Mouse (Mus musculus): ENCODE results near the gene Ros1. TPM values are rescaled to one million over a fixed set of nuclear protein-coding genes. Genes with fewer than 3 reads are reported as not detected.

Ros1 gene
- polyA plus RNA-seq, 1 experiment, result 0.01 TPM

DNA sequence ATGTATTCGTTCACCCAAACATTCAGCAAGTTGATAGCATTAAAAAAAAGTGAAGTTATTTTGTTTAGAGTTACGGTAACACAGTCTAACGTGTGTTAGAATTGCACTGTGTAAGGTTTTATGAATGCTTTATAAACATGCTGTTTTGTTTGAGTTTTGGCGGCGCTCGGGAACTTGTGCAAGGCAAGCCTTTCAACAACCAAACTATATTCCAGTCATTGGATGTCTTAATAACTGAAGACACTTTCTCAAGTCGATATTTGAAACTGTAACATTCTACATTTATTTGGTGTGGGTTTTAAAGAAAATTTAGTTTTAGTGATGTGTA, 39.6 kb upstream of the Ros1 start:
- TF ChIP-seq MYOG (IDR thresholded peaks at IDR 0.05; ENCODE audit: control insufficient read depth in 1 of 3, insufficient read depth in 1 of 3, insufficient read length in 2 of 3, low read depth in 2 of 3) (no peak), TCF3 (IDR thresholded peaks at IDR 0.05; ENCODE audit: insufficient read length, low read depth) (no peak), CEBPB (IDR thresholded peaks at IDR 0.05; ENCODE audit: insufficient read depth, poor library complexity, severe bottlenecking) (no peak), MAX (IDR thresholded peaks at IDR 0.05; ENCODE audit: low read depth) (no peak), SRF (IDR thresholded peaks at IDR 0.05; ENCODE audit: control insufficient read depth, insufficient read length, low read depth) (no peak), POLR2AphosphoS2 (IDR thresholded peaks at IDR 0.05; ENCODE audit: insufficient read length, low read depth) (no peak), USF1 (IDR thresholded peaks at IDR 0.05; ENCODE audit: low read depth) (no peak), POLR2A (IDR thresholded peaks at IDR 0.05; ENCODE audit: insufficient read length, low read depth) (no peak), TCF12 (IDR thresholded peaks at IDR 0.05; ENCODE audit: insufficient read depth, poor library complexity, severe bottlenecking) (no peak)
- Histone ChIP-seq H3K27me3 (ENCODE audit: control insufficient read depth, insufficient read depth, insufficient read length) (no peaks in the 10 kb centered on the region), H3K79me2 (ENCODE audit: control insufficient read depth, insufficient read depth) (no peaks in the 10 kb centered on the region), H3K4me3 (peak overlapping the region; percentile 63), H3K4me2 (ENCODE audit: low read depth) (peak overlapping the region; percentile 75), H3ac (ENCODE audit: control insufficient read depth, insufficient read length) (peak overlapping the region; percentile 66), H3K36me3 (ENCODE audit: control insufficient read depth, insufficient read depth) (no peaks in the 10 kb centered on the region)

DNA sequence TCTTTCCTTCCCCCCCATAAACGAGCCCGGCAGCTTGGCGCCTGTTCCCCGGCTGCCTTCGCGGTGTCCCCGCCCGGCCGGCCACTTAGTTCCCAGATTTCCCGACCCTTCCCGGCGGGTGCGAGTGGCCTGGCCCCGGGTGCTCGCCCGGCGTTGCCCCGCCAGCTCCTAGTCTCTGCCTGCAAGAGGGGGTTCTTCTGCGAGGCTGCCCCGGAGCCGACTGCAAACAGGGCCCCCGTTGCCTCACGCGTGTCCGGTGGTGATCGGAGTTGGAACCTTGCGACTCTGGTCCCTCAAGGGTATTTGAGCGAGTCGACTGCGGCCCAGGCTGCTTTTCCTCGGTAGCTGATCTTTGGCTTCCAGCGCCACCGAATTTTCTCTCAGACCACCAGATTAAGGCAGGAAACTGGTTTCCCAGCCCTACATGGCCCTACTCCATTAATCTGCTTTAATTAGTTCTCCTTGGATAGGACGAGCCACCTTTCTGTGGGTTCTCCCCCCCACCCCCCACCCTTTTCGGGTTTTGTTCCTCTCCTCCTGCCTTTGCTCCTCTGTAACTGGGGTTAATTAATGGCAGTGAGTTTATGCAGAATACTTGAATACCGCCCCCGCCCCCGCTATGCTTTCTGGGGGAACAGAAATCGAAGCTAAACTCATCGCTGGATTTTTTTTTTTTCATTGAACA, 39.1 kb upstream of the Ros1 start:
- Histone ChIP-seq H3K4me3 (peak overlapping the region; percentile 63), H3K4me2 (ENCODE audit: low read depth) (peak overlapping the region; percentile 75), H3K27me3 (ENCODE audit: control insufficient read depth, insufficient read depth, insufficient read length) (no peaks in the 10 kb centered on the region), H3K79me2 (ENCODE audit: control insufficient read depth, insufficient read depth) (no peaks in the 10 kb centered on the region), H3ac (ENCODE audit: control insufficient read depth, insufficient read length) (peak overlapping the region; percentile 66), H3K36me3 (ENCODE audit: control insufficient read depth, insufficient read depth) (no peaks in the 10 kb centered on the region)
- no peak for TF ChIP-seq USF1 (IDR thresholded peaks at IDR 0.05; ENCODE audit: low read depth)
- TF ChIP-seq MYOG (IDR thresholded peaks at IDR 0.05; ENCODE audit: control insufficient read depth in 1 of 3, insufficient read depth in 1 of 3, insufficient read length in 2 of 3, low read depth in 2 of 3), result peak in 1 of 3 experiments; percentile 8

DNA sequence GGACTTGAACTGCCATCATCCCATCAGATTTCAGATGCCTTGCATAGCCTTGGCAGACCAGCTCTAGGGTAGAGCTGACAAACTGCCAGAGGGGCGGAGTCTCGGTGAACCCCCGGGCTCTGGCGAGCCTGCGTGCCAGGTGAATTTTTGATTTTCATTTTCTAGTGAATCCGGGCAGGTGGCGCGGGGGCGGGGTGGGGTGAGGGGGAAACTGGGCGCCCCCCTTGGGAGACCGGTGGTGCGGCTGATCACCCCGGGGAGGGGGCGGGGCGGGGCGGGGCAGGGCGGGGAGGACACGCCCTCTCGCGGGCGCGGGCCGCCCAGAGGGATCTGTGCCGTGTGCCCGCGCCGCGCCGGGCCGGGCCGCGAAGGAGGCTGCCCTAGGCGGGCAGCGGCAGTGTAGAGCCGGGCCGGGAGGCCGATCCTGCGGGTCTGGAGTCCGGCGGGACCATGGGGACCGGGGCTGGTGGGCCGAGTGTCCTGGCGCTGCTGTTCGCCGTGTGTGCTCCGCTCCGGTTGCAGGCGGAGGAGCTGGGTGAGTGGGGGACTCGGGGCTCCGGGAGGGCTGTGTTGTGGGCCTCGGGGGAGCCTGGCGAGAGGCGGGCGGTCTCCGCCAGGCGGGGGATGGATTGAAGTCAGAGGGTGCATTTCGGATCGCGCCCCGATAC, 38.4 kb upstream of the Ros1 start, which contains the start of gene Dcbld1:
Dcbld1 (plus strand) TSS at position 319 of the 668 bp plus-strand sequence.
- Histone ChIP-seq H3K79me2 (ENCODE audit: control insufficient read depth, insufficient read depth) (no peaks in the 10 kb centered on the region), H3K4me3 (peak within 1 kb of the TSS; percentile 63), H3K27me3 (ENCODE audit: control insufficient read depth, insufficient read depth, insufficient read length) (no peaks in the 10 kb centered on the region), H3ac (ENCODE audit: control insufficient read depth, insufficient read length) (peak within 1 kb of the TSS; percentile 66), H3K36me3 (ENCODE audit: control insufficient read depth, insufficient read depth) (no peaks in the 10 kb centered on the region), H3K4me2 (ENCODE audit: low read depth) (peak within 1 kb of the TSS; percentile 75)
- TF ChIP-seq SRF (IDR thresholded peaks at IDR 0.05; ENCODE audit: control insufficient read depth, insufficient read length, low read depth) (no peak), POLR2A (IDR thresholded peaks at IDR 0.05; ENCODE audit: insufficient read length, low read depth) (peak; percentile 67), MYOD1 (IDR thresholded peaks at IDR 0.05; ENCODE audit: control insufficient read depth in 1 of 3, insufficient read length in 2 of 3, low read depth in 2 of 3) (peak in 1 of 3 experiments; percentile 9)

DNA sequence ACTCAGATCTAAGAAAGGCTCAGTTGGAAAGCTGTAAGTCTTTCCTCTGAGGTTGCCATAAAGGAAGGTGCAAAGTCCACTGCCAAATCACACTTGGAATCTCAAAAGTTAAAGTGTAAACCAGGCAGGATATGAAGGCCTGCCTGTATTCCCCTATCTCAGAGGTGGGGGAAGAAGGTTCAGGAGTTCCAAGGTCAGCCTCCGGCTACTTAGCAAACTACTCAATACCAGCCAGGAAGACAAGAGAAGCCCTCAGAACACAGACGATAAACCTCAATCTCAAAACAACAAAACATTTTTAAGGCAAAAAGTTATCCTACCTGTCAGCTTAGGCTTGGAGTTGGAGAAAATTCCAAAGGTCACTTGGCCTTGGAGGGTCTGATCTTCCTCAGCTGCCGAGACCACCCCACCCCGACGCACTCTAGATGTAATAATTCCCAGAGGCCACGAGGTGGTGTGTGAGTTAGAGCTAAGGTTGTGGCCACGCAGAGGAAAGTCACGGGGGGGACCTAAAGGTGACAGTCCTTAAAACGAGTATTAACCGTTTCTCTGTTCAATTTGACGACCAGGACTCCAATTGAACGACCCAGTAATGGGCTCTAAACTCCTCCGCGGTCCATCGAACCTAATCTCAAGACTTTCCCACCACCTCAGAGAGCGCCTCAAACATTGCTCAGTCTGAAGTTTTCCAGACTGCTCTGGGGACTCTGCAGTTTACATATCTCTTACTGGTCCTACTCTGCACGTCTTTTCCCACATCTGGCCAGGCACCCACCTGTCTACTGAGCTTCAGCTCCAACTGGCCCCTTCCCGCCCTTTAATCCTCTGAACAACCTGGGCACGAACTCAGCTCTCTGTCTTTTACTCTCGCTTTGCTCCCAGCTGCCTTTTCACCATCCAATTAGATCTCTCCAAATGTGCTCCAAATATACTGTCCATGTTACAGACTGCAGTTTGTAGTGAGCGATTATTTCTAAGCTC, 37.4 kb upstream of the Ros1 start:
- TF ChIP-seq CEBPB (IDR thresholded peaks at IDR 0.05; ENCODE audit: insufficient read depth, poor library complexity, severe bottlenecking) (no peak), TCF12 (IDR thresholded peaks at IDR 0.05; ENCODE audit: insufficient read depth, poor library complexity, severe bottlenecking) (no peak), USF1 (IDR thresholded peaks at IDR 0.05; ENCODE audit: low read depth) (no peak), E2F4 (IDR thresholded peaks at IDR 0.05; ENCODE audit: insufficient read depth) (no peak), MYOG (IDR thresholded peaks at IDR 0.05; ENCODE audit: control insufficient read depth in 1 of 3, insufficient read depth in 1 of 3, insufficient read length in 2 of 3, low read depth in 2 of 3) (no peak)
- Histone ChIP-seq H3K4me2 (ENCODE audit: low read depth) (peak overlapping the region; percentile 63), H3ac (ENCODE audit: control insufficient read depth, insufficient read length) (peak overlapping the region; percentile 66), H3K79me2 (ENCODE audit: control insufficient read depth, insufficient read depth) (no peaks in the 10 kb centered on the region), H3K27me3 (ENCODE audit: control insufficient read depth, insufficient read depth, insufficient read length) (no peaks in the 10 kb centered on the region), H3K4me3 (peak overlapping the region; percentile 63), H3K36me3 (ENCODE audit: control insufficient read depth, insufficient read depth) (no peaks in the 10 kb centered on the region)

DNA sequence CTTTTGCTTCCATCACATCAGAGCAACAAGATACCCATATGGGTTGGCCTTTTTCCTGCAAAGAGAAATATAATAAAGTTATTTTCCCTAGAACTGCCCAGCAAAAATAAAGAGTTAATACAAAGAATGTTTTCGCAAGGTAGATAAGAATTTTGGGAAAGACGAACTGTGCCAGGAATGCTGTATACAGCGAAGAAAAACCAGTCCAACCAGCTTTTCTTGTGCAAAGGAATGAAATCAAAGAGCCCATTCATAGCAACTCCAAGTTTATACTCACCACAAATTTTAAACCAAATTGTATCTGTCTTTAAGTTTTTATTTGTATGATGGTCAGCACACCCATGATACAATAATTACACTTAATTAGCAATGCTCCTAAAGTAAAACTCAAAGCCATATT, 24.6 kb upstream of the Ros1 start:
- no peak overlapping the region for H3K4me2 ChIP-seq (ENCODE audit: low read depth)
- TF ChIP-seq CEBPB (IDR thresholded peaks at IDR 0.05; ENCODE audit: insufficient read depth, poor library complexity, severe bottlenecking), result no peak
- no peak for TF ChIP-seq POLR2AphosphoS2 (IDR thresholded peaks at IDR 0.05; ENCODE audit: insufficient read length, low read depth)
- TF ChIP-seq E2F4 (IDR thresholded peaks at IDR 0.05; ENCODE audit: insufficient read depth), result no peak
- no peak for TF ChIP-seq REST (IDR thresholded peaks at IDR 0.05; ENCODE audit: insufficient read depth, insufficient read length)
- no peak for TF ChIP-seq MYOD1 (IDR thresholded peaks at IDR 0.05; ENCODE audit: control insufficient read depth in 1 of 3, insufficient read length in 2 of 3, low read depth in 2 of 3)
- TF ChIP-seq TCF12 (IDR thresholded peaks at IDR 0.05; ENCODE audit: insufficient read depth, poor library complexity, severe bottlenecking), result no peak
- TF ChIP-seq SRF (IDR thresholded peaks at IDR 0.05; ENCODE audit: control insufficient read depth, insufficient read length, low read depth), result no peak
- TF ChIP-seq POLR2A (IDR thresholded peaks at IDR 0.05; ENCODE audit: insufficient read length, low read depth), result no peak
- TF ChIP-seq USF1 (IDR thresholded peaks at IDR 0.05; ENCODE audit: low read depth), result no peak
- TF ChIP-seq MAX (IDR thresholded peaks at IDR 0.05; ENCODE audit: low read depth), result no peak
- no peak for TF ChIP-seq TCF3 (IDR thresholded peaks at IDR 0.05; ENCODE audit: insufficient read length, low read depth)
- TF ChIP-seq MYOG (IDR thresholded peaks at IDR 0.05; ENCODE audit: control insufficient read depth in 1 of 3, insufficient read depth in 1 of 3, insufficient read length in 2 of 3, low read depth in 2 of 3), result no peak

More for the DNA sequence above, 24.6 kb upstream of the Ros1 start:
- H3K4me3 ChIP-seq, result no peak overlapping the region
- no peaks in the 10 kb centered on the region for H3K27me3 ChIP-seq (ENCODE audit: control insufficient read depth, insufficient read depth, insufficient read length)
- no peaks in the 10 kb centered on the region for H3K36me3 ChIP-seq (ENCODE audit: control insufficient read depth, insufficient read depth)
- H3K79me2 ChIP-seq (ENCODE audit: control insufficient read depth, insufficient read depth), result no peaks in the 10 kb centered on the region
- no peak overlapping the region for H3ac ChIP-seq (ENCODE audit: control insufficient read depth, insufficient read length)

Data from myocyte (in vitro differentiated cells).